Mouse (Mus musculus): ENCODE data around the gene Nfx1.

DNA sequence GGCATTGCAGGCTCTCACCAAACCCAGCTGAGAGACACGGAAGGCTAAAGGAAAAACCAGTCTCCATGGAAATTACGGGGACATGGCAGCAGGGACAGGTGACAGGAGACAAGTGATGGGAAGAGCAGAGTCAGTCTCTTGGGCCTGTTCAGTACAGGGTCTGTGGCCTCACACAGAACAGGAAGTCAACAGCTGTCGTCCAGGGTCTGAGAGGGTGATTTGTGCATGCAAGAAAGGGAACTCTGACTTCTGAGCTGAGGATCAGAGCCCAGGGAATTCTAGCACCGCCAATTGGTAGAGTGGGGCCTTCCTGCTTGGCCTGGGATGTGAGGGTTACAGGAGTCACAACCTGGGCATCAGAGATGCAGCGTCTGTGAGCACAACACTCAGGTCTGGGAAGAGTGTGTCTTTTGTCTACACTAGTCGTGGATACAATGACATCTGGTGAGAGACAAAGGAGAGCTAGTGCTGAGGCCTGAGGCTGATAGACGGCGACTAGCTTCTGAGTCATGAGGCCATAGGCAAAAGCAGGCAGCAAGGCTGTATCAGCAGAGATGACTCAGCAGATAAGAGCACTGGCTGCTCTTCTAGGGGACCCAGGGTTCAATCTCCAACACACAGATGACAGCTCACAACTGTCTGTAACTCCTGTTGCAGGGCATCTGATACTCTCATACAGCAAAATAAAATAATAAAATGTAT is 55.5 kb downstream of the Nfx1 start:
- no peak for TF ChIP-seq CTCF (IDR thresholded peaks at IDR 0.05; ENCODE audit: low read depth)
- no peak for TF ChIP-seq EP300 (optimal IDR thresholded peaks at IDR 0.05)
